Mouse (Mus musculus) cerebellum, adult 8-10 months (tissue): Measurements from ENCODE around the gene Clcn1.

ENCODE experiments used
- DNase-seq: peaks from one replicate; pipeline ENCODE4 v3.0.0; 2022

Clcn1 gene

GRCm38 (mm10) chr6:42350968-42351775, 64.7 kb downstream of the Clcn1 start:
- no peak for DNase-seq

DNA sequence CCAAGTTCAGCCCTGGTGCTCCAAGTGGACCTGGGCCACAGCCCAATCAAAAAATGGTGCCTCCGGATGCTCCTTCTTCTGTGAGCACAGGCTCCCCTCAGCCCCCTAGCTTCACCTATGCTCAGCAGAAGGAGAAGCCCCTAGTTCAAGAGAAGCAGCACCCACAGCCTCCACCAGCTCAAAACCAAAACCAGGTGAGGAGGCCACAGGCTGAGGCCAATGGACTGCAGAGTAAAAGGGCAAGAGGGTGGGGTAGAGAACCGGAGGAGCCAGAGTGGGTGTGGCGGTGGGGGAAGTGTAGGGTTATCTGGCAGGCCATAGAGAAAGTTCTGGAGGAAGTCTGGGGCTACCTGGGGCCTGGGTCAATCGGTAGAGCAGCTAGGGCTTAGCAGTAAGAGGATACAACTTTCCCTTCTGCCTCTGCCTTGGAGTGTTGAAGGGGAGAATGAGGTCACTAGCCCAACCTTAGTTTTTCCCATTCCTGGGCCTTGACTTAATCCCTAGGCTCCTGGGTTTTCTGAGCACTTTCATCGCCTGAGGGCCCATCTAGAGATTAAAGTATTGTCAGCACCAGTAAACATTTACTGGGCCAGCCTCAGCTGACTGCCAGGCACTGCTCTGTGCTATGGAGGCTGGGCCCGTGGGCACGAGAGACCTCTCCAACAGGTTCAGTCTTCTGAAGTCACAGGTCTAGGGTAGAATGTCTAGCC, 65.4 kb downstream of the Clcn1 start:
- DNase-seq = no peak

GRCm38 (mm10) chr6:42352486-42352846, 66.0 kb downstream of the Clcn1 start:
- no peak for DNase-seq

- no peak for DNase-seq
Measured at GRCm38 (mm10) chr6:42353180-42353579, 66.7 kb downstream of the Clcn1 start.

DNA sequence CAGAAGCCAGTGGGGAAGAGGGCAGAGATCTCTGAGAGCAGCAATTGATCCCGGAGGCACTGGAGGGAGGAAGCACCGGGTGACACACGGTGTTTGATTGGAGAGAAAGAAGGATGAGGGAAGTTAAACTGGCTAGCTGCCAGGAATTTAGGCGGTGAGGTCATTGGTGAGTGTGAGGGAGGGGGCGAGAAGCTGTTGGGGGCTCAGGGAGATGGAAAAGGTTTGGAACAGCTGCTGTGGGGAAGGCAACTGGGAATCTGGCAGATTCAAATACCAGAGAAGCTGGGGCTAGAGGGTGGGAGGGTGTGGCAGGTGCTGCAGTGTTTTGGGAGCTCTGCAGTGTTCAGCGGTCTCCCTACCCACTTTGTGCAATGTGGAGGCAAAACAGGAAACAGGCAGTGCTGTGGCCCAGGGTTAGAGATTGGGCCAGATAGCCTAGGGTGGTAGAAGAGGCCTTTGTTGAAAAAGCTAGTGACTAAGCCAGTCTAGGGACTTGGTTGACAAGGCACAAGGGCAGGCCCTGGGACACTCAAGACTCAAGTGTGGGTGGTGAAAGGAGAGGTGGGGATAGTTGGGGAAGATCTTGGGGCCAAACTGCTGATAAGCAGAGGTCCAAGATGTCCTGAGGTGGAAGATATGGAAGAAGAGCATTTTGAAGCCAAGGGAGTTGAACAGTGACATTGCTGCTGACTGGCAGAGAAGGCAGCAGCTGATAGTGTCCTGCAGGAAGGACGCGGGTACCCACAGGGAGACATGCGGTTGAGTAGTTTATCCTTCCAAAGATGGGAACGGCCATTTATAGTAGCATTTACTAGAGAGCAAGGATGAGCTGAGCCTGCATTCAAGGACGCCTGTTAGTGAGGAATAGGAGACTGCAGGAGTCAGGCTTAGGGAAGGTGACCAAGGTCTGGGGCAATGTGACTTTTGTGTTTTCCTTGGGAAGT, 67.9 kb downstream of the Clcn1 start:
- DNase-seq = no peak

DNA sequence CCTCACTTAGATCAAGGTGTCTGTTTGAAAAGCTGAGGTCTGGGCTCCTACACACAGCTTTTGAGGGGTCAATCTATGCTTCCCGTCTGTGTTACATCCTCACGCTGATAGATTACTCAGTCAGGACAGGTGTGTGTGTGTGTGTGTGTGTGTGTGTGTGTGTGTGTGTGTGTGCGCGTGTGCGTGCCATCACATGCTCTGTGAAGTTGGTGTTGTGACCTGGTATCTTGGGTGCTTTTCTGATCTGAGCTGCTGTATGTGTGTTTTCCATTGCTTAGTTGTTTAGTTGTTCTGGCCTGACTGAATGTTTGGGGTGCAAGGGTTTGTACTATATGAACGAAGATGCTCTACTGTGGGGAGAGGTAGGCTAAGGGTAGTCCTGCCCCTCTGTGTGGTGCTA, 68.9 kb downstream of the Clcn1 start:
- no peak for DNase-seq

- no peak for DNase-seq
Measured at GRCm38 (mm10) chr6:42355794-42356600, 69.5 kb downstream of the Clcn1 start.

- DNase-seq = no peak
Measured at GRCm38 (mm10) chr6:42356913-42357312, 70.4 kb downstream of the Clcn1 start.

DNA sequence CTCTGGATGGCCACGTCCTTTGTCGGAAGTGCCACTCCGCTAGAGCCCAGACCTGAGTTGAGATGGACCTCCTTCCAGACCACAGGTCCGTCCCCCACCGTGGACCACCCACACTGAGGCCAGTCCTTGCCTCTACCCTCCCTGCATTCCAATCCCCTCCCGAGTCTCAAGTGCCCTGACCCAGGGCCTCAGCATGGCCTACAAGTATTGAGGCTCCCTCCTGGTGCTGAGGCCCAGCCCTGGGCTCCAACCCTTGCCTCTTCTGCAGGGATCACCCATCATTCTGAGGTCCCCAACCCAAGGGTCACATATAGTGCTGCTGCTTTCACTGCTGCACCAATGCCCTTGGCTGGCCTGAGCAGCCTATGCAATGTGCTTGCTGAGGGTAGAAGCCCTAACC, 71.4 kb downstream of the Clcn1 start:
- DNase-seq = no peak

DNA sequence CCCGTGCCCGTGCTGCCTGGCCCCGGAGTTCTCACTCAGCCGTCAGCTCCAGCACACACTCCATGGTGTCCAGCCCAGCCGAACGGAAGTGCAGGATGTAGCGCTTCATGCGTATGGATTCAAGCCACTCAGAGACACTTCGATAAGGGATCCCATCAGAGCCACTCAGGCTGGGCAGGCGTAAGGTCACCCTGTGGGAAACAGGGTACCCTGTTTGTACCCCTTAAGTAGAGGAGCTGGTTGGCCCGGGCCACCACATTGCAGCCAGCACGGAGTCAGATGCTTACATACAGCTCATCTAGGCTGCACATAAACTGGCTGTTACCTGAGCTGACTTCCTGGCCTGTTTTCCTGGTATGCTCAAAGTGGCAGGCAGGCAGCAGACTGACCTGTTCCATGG, 72.4 kb downstream of the Clcn1 start:
- no peak for DNase-seq

- no peak for DNase-seq
Measured at GRCm38 (mm10) chr6:42359364-42360147, 73.1 kb downstream of the Clcn1 start.

DNA sequence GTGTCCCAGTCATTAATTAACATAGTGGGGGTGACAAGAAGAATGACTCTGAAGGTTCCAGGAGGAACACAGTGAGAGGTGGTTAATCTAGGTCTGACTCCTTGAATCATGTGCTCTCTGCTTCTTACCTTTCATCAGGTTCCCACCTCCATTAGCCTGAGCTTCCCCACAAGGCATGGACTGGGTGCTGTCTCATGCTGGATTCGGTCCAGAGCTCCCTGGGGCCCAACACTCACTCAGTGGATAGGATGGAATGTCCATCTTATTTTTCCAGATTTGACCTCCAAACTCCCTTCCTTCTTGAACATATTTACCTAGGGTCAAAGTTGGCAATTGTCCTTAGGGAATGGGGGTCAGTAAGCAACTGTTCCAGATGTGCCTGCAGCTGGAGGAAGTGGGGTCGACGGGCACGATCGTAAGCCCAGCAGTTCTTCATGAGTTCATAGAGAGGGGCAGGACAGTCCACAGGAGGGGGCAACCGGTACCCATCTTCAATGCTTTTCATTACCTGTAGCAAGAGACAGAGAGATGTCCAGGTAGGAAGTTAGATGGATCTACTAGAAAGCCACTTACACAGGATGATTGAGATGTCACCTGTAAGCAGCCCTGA, 73.9 kb downstream of the Clcn1 start:
- no peak for DNase-seq

- no peak for DNase-seq
Measured at GRCm38 (mm10) chr6:42361041-42361895, 74.8 kb downstream of the Clcn1 start.

GRCm38 (mm10) chr6:42362074-42362473, 75.6 kb downstream of the Clcn1 start:
- no peak for DNase-seq

GRCm38 (mm10) chr6:42362497-42362896, 76.0 kb downstream of the Clcn1 start:
- DNase-seq = no peak

- DNase-seq = no peak
Measured at GRCm38 (mm10) chr6:42362974-42363373, 76.5 kb downstream of the Clcn1 start.

DNA sequence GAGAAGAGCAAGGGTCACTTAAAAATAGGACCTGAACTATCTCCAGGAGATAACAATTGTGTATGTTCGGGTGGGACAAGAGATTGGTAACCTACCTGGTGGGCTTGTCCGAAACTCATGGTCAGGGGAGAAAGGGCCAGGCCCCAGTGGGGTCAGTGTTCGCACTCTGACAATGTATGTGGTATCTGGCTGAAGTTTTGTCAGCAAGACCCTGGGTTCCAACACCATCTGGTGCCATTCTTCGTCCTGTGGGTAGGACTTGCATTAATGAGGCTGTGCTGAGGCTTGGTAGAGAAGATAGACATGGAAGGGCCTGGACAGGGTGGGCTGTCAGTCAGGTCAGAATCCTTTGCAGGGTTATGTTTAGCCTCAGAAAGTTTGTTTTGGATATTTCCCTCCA, 77.6 kb downstream of the Clcn1 start:
- no peak for DNase-seq

DNA sequence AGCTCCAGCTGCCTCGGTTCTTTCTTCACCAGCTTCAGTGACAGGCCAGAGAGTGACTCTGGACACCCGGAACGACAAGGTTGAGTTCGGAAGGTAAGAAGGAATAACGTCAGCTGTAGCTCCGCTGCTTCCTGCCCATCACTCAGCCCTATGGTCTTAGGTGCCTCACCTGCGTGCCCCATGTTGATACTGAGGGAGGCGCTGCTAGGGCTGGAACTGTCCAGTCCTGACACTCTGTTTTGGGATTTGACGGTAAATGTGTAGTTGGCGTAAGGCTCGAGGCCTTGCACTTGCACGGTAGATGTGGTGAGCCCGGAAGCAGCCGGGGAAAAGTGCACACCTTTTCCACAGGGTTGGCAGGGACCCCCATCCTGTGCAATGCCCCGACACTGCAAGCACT, 78.1 kb downstream of the Clcn1 start:
- DNase-seq = no peak

- DNase-seq = no peak
Measured at GRCm38 (mm10) chr6:42365215-42365614, 78.7 kb downstream of the Clcn1 start.
